Mouse (Mus musculus) C2C12 (cell line): ENCODE measurements at regions not wholly inside any gene's neighbourhood (a gene's known extent, or its start where the extent isn't known, plus 50 kb on each side); places are given as distances from the start of the nearest gene placed in this dataset.

Experiments used
- CEBPB ChIP-seq: IDR thresholded peaks from one replicate; pipeline ENCODE4 v1.6.1; 2011; ENCODE audit warnings: low read depth, mild to moderate bottlenecking, control low read depth, moderate library complexity
- CTCF ChIP-seq: IDR thresholded peaks from one replicate; pipeline ENCODE4 v1.5.1; 2011; ENCODE audit not compliant: control insufficient read depth, insufficient read depth, insufficient read length
- FOSL1 ChIP-seq: IDR thresholded peaks from one replicate; pipeline ENCODE4 v1.8.0; 2011; ENCODE audit warnings: mild to moderate bottlenecking, low read length; ENCODE audit not compliant: poor library complexity, insufficient read depth, severe bottlenecking
- MAX ChIP-seq: IDR thresholded peaks from one replicate; pipeline ENCODE4 v1.6.1; 2011; ENCODE audit warnings: mild to moderate bottlenecking, control low read depth
- MYOD1 ChIP-seq: IDR thresholded peaks from one replicate; pipeline ENCODE4 v1.6.1; 2011; ENCODE audit warnings: low read depth; ENCODE audit not compliant: control insufficient read depth, insufficient read length
- MYOG ChIP-seq: IDR thresholded peaks from one replicate; pipeline ENCODE4 v1.6.1; 2011; ENCODE audit not compliant: control insufficient read depth, insufficient read length; ENCODE audit errors: extremely low read depth
- USF1 ChIP-seq: IDR thresholded peaks from one replicate; pipeline ENCODE4 v1.6.1; 2011; ENCODE audit warnings: low read depth, mild to moderate bottlenecking, control low read depth, moderate library complexity

DNA sequence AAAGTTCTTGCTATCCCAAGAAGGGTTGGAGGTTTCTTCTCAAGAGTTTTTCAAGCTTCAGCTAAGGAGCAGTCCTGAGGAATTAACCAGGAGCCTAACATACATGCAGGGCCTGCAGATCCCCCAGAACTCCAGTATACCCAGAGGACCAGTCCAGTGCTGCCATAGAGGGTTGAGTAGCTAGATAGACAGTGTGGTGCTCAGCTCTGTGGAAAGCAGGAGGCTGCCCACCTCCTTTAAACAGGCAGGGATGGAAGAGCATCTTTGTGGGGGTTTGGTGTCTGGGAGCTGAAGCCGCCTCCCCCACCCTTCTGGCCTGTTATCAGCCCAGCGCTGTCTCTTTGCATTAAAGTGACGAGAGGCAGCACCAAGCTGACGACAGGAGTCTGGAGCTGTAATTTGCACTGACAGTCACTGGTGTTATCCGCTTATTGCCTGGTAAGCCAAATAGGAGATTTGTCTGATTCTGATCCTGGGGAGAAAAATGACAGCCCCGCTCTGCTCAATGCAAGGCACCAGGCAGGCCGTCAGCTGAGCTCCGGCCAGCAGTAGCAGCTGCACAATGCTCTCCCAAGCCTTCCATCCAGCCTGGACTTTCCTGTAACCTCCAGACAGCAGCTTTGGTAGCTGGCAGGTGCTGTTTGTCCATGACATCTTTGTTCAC lies 51.2 kb upstream of the Pomgnt2 start:
- TF ChIP-seq CTCF (no peak), USF1 (no peak), FOSL1 (no peak), MAX (no peak), MYOD1 (no peak), CEBPB (no peak), MYOG (no peak)
